Mouse (Mus musculus) stomach, postnatal 0 days (tissue): ENCODE measurements around the gene Gm10972.

ENCODE experiments used
- CTCF ChIP-seq: IDR thresholded peaks from 2 replicates; pipeline ENCODE4 v1.5.1; 2016; ENCODE audit warnings: antibody characterized with exemption, low read depth, mild to moderate bottlenecking, moderate library complexity
- EP300 ChIP-seq: optimal IDR thresholded peaks from 2 replicates; pipeline ENCODE3; 2016; ENCODE audit warnings: antibody characterized with exemption

DNA sequence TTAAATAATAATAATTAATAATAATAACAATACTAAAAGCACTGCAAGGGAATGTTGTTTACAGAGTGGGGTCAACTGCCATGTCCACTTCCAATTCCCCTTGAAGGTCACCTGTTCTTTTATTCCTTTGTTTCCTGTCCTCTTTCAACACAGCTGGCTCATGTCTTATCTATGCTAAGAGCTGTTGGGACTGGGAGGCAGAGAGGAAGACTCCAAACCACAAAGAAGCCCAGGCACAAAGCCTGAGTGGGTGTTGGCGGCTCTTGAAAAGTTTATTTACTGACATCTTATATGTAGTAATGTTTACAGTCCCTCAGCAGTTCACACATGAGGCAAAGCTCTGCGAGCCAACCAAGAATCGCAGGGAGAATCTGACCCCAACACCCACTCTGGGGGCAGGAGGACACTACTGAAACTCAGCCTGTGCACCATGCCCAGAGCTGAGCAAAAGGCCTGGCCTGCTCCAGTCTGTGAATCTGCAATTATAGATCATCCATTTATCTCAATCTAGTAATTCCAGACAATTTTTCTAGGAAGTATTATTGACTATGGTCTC, 45.6 kb upstream of the Gm10972 start:
- TF ChIP-seq CTCF (no peak), EP300 (no peak)
